Mouse (Mus musculus) bone marrow, adult 2 months (tissue): ENCODE data around the gene Scn11a. TPM values are rescaled to one million over a fixed set of nuclear protein-coding genes. Genes with fewer than 3 reads are reported as not detected.

Experiments used
- H3K27ac ChIP-seq: fragments of 200-500 bp; 2 replicates; pipeline ENCODE4 v1.5.1; 2012; ENCODE audit warnings: low read depth, mild to moderate bottlenecking, control low read depth, inconsistent platforms, low read length; ENCODE audit not compliant: control insufficient read depth, poor library complexity, insufficient read depth
- H3K4me1 ChIP-seq: fragments of 200-500 bp; 2 replicates; pipeline ENCODE4 v1.6.1; 2011; ENCODE audit warnings: low read length; ENCODE audit not compliant: control insufficient read depth, insufficient read depth
- H3K4me3 ChIP-seq: fragments of 200-500 bp; replicated peaks from 2 replicates; pipeline ENCODE3; 2011; ENCODE audit warnings: mild to moderate bottlenecking, low read depth, low read length, control low read depth; ENCODE audit not compliant: control insufficient read depth
- CTCF ChIP-seq: fragments of 200-500 bp; IDR thresholded peaks from 2 replicates; pipeline ENCODE4 v1.5.1; 2011; ENCODE audit warnings: low read length, control low read depth; ENCODE audit not compliant: control insufficient read depth, insufficient read depth
- POLR2A ChIP-seq: fragments of 200-500 bp; IDR thresholded peaks from 2 replicates; pipeline ENCODE4 v1.6.1; 2011; ENCODE audit warnings: low read depth, mild to moderate bottlenecking, control low read depth, low read length, borderline replicate concordance; ENCODE audit not compliant: control insufficient read depth
- WGBS: fragments of 180-500 bp; shearing (Covaris S2); methylation state at CpG from one replicate; pipeline ENCODE4 v1.1.7; 2018; 5-methylcytosine and 5-hydroxymethylcytosine counted together
- polyA plus RNA-seq: library from polyadenylated mRNA; stranded (reverse); fragments of >200 nt; gene quantifications from 2 replicates; pipeline ENCODE4 v1.2.4, GENCODE M21; 2011; ENCODE audit warnings: low replicate concordance; ENCODE audit not compliant: missing spikeins, insufficient read depth, insufficient read length

The Scn11a gene
- polyA plus RNA-seq, 1 experiment: not detected

- 16% methylated on average over 4 of the region's 4 CpGs for WGBS
- TF ChIP-seq POLR2A (no peak), CTCF (no peak)
- H3K27ac ChIP-seq: no peak overlapping the region
- peaks cover 1% of the 10 kb centered on the region; the same call in 1 of the 2 replicates for H3K4me1 ChIP-seq
- H3K4me3 ChIP-seq: no peak overlapping the region
Observed at GRCm38 (mm10) chr9:119843549-119843948, 18.3 kb upstream of the Scn11a start.

DNA sequence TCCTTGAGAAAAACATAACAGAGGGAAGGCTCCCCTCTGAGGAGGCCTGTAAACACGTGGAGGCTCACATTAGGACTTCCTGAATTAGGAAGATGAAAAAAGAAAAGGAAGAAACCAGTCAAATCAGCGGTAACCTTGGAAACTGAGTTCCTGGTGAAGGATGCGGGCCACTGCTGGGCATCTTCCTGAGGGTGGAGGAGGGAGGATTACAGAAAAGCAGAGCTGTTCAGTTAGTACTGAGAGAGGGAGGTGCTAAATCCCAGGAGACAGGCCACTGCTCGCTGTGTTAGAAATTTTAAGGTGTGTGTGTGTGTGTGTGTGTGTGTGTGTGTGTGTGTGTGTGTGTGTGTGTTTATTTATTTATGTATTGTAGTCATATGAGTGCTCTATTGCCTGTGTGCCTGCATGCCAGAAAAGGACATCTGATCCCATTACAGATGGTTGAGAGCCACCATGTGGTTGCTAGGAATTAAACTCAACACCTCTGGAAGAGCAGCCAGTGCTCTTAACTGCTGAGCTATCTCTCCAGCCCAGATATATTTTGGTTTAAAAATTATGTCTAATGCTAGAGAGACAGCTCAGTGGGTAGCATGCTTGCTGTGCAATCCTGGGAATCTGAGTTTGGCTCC, 17.4 kb upstream of the Scn11a start:
- no peak overlapping the region for H3K27ac ChIP-seq
- 51% methylated on average over 4 of the region's 4 CpGs for WGBS
- TF ChIP-seq POLR2A: no peak
- no peak for TF ChIP-seq CTCF
- H3K4me1 ChIP-seq: peaks cover 1% of the 10 kb centered on the region; the same call in 1 of the 2 replicates
- H3K4me3 ChIP-seq: no peak overlapping the region

DNA sequence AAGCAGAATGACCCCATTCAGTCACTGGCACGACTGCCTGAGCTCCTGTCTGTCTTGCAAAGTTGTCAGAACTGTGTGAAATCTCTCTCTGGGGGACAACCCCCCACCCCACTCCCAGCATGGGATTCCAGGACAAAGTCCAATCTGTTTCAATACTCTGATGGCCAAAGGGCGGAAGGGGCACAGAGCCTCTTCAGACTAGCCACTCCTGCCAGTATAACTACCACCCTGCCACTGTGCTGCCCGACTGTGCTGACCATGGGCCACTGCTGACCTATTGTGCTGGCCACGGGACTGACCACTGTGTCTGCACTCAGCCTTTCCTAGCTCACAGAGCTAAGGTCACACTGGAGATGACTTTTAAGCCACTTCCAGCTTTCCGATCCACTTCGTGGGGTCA, 16.8 kb upstream of the Scn11a start:
- peaks cover 1% of the 10 kb centered on the region; the same call in 1 of the 2 replicates for H3K4me1 ChIP-seq
- no peak overlapping the region for H3K27ac ChIP-seq
- WGBS: 68% methylated on average over 6 of the region's 6 CpGs
- no peak overlapping the region for H3K4me3 ChIP-seq
- no peak for TF ChIP-seq CTCF
- TF ChIP-seq POLR2A: no peak

DNA sequence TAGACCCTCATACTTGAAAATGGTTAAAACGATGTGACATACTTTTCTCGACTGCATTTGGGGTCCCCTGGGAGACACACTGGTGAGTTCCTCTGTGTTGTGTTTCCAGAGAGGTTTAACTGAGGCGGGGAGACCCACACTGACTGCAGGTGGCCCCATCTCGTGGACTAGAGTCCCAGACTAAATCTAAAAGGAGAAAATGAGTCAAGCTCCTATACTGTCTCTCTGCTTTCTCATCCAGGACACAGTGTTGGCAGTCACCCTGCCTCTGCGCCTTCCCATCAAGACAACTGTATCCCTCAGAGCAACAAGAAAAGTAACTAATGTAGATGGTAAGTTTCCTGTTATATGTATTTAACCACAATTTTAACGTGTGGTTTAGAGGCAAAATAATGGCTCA, 15.9 kb upstream of the Scn11a start:
- Histone ChIP-seq H3K4me1 (peaks cover 1% of the 10 kb centered on the region; the same call in 1 of the 2 replicates), H3K4me3 (no peak overlapping the region), H3K27ac (no peak overlapping the region)
- 39% methylated on average over 6 of the region's 6 CpGs for WGBS
- TF ChIP-seq CTCF: no peak
- no peak for TF ChIP-seq POLR2A

- no peak for TF ChIP-seq CTCF
- WGBS: 66% methylated on average over 9 of the region's 9 CpGs
- peaks cover 1% of the 10 kb centered on the region; the same call in 1 of the 2 replicates for H3K4me1 ChIP-seq
- H3K27ac ChIP-seq: no peak overlapping the region
- no peak overlapping the region for H3K4me3 ChIP-seq
Observed at GRCm38 (mm10) chr9:119835581-119836125, 10.4 kb upstream of the Scn11a start.

- Histone ChIP-seq H3K4me1 (no peaks in the 10 kb centered on the region; the same call in 1 of the 2 replicates), H3K4me3 (no peak overlapping the region), H3K27ac (no peak overlapping the region)
- 75% methylated on average over 2 of the region's 2 CpGs for WGBS
- TF ChIP-seq CTCF: no peak
- no peak for TF ChIP-seq POLR2A
Observed at GRCm38 (mm10) chr9:119831001-119831400, 5.7 kb upstream of the Scn11a start.

DNA sequence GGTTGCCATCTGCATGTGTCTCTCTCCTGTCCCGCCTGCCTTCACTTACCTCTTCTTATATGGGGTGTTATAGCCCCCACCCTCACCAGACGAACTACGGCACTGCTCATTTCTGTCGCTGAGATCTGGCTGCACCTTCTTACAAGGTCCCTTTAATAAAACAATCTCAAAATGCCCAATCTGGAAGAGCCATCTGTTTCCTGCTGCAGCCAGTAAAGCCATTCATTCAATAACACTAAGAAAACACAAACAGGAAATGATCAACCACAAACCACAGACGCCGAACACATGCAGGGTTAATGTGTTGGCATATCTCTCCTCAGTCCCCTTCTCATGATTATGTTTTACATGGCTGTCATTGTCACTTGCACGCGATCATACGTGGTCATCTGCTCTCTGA, 1.5 kb downstream of the Scn11a start:
- TF ChIP-seq CTCF (no peak), POLR2A (no peak)
- under 1% methylated on average over 9 of the region's 9 CpGs for WGBS
- Histone ChIP-seq H3K4me1 (no peaks in the 10 kb centered on the region), H3K27ac (no peak overlapping the region), H3K4me3 (no peak overlapping the region)

GRCm38 (mm10) chr9:119813631-119814030, 11.6 kb downstream of the Scn11a start:
- H3K4me1 ChIP-seq: no peaks in the 10 kb centered on the region
- no peak overlapping the region for H3K4me3 ChIP-seq
- TF ChIP-seq CTCF (no peak), POLR2A (no peak)
- no peak overlapping the region for H3K27ac ChIP-seq
- WGBS: 92% methylated on average over 5 of the region's 5 CpGs

- peak; percentile 34; the same call in 1 of the 2 replicates for TF ChIP-seq CTCF
- TF ChIP-seq POLR2A: no peak
- Histone ChIP-seq H3K4me3 (no peak overlapping the region), H3K27ac (no peak overlapping the region), H3K4me1 (no peaks in the 10 kb centered on the region)
- WGBS: 84% methylated on average over 2 of the region's 2 CpGs
Observed at GRCm38 (mm10) chr9:119806491-119806890, 18.8 kb downstream of the Scn11a start.
